Mouse (Mus musculus) left cerebral cortex, adult 11 months (tissue): ENCODE measurements around the gene Gm10220.
"Not testable (repeated sequence)": the region's sequence is repeated elsewhere in the genome, so short reads cannot be mapped to it uniquely, and the experiment has no call there.

Source experiments
- DNase-seq: peaks from one replicate; pipeline ENCODE4 v3.0.0; 2022; ENCODE audit warnings: low spot score

Gm10220 gene

DNA sequence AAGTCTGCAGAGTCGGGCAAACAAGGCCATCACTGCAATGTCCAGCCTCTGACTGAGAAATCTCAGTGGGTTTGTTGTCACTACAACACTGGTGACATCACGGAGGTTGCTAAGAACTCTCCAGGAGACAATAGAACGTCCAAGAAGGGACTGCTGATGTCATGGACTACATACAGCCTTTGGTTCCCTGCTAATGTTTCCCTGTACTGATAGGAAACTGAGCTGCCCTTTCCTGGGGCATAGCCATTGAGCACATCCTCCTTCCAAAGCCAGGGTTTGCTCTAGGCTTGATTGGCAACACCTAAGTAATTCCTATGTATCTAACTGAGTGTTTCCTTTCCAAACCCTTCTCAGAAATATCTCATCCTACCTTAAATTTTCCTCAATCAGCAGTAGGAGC lies at the start of gene Gm10220:
Gene Gm10220 (minus strand): TSS at position 101 of the 400 bp plus-strand sequence.
- DNase-seq: not testable (repeated sequence)

DNA sequence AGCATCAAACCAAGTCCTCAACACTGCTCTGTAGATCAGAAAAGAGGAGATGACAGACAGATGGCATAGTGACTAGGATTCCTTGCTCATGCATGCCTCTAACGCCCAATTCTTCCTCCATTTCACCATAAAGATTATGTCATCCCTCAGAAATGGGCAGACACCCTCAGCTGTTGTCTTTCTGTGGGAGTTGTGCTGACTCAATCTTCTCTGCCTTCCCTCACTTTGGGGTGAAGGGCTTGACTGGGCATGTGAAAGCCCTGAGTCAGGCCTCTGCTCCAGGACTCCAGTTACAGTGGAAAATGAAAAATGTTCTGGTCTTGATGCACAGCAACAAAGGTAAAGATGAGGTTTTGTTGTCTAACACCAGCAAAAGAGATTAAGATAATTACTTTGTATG lies 48.6 kb upstream of the Gm10220 start:
- no peak for DNase-seq

DNA sequence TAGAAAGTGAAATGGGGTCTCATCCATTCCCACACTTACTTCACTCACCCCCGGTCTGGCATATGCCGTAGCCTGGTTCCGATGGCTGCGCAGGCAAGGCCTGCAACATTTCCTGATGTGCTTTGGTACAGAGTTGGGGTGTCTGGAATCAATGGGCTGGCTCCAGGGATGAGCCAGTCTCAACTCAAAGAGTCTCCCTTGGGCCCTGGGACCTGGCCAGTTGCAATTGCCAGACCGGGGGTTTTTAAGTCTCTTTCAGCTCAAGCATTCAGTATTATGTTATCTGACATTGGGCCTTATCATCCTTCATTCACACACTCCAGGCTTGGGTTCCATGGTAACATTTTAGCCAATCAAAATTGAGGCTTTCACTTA lies 44.6 kb upstream of the Gm10220 start:
- no peak for DNase-seq

DNA sequence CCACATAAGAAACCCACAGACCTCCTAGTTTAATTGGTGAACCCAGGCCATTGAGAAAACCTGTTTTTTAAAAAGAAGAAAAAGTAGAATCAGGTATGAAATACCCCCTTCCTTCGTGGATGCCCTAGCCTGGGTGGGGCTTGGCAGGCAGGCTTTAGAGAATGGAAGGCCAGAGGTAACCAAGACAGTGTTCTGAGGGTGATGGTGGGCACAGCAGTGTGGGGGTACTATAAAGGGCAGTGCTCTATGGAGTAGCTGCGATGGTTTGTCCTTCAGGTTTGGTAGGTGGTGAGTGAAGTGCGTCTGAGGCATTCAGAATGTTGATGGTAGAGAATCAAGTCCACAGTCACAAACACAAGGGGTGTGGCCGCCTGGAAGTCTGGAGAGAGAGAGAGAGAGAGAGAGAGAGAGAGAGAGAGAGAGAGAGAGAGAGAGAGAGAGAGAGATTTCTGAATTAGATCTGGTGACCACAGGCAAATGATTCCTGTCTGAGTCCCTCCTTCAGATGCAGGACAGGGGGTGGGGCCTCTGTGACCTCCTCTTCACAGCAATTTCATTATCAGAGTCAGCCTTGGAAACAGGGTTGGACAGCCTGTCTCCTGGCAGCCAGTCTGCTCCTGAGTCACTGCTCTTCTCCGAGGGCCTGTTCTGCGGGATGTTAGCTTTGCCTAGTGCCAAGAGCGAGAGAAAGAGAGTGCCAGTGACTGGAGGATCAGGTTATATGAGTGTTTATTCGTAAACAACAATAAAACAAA lies 44.0 kb upstream of the Gm10220 start:
- DNase-seq: no peak

DNA sequence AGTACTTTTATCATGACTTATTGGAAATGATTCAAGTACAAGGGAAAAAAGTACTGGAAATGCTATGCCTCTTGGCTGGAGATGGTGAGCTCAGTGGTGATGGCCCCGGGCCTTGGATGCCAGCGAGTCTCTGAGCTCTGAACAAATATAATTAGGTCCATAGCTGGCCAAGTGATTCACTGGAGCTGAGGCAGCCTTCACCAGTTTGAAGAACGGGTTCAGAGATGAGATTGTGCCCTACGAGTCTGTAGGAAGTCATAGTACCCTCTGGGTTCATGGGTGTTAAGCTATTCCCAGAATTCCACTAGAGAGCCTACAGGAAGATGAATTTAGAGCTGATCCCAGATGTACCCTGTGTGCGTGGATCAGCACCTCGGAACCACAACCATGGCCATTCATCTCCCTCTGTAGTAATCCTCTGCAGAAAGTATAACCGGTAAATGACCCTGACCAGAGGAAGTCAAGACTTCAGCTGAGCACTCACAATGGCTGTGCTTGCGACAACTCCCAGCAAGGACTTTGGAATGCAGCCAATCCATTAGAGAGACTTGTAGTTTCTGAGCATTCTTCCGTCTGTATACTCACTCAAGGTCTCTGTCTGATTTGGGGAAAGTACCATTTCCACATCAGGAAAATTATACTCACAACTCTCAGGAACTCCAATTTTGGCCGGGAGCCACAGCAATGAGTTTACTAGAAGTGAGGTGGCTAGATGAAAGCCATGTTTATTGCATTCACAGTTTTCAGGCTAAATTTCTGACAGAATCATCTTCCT lies 36.4 kb upstream of the Gm10220 start:
- no peak for DNase-seq

DNA sequence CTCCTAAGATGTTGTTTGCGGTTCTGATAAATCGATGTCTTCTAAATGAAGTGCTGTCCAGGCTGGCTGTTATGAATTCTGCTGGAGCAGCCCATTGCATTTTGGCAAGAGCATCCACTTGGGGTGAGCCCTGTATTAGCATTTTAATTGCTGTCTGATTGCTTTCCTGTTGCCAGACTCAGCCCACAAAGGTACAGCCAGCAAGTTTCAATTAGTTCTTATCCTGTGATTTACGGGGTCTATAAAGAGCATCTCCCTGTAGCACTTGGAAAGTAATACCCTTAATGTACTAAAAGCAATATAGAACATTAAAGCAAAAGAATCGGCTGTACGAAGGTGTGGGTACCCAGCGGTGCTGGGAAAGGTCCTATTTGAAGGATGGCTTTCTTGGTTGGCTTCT lies 21.7 kb upstream of the Gm10220 start:
- DNase-seq: no peak

DNA sequence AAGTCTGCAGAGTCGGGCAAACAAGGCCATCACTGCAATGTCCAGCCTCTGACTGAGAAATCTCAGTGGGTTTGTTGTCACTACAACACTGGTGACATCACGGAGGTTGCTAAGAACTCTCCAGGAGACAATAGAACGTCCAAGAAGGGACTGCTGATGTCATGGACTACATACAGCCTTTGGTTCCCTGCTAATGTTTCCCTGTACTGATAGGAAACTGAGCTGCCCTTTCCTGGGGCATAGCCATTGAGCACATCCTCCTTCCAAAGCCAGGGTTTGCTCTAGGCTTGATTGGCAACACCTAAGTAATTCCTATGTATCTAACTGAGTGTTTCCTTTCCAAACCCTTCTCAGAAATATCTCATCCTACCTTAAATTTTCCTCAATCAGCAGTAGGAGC lies 16.0 kb downstream of the Gm10220 start, which contains the start of gene 5031410I06Rik:
Gene 5031410I06Rik (minus strand): TSS at position 101 of the 400 bp plus-strand sequence.
- DNase-seq: not testable (repeated sequence)

DNA sequence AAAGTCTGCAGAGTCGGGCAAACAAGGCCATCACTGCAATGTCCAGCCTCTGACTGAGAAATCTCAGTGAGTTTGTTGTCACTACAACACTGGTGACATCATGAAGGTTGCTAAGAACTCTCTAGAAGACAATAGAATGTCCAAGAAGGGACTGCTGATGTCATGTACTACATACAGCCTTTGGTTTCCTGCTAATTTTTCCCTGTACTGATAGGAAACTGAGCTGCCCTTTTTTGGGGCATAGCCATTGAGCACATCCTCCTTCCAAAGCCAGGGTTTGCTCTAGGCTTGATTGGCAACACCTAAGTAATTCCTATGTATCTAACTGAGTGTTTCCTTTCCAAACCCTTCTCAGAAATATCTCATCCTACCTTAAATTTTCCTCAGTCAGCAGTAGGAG lies 32.0 kb downstream of the Gm10220 start, which contains the start of gene Gm10471:
Gene Gm10471 (minus strand): TSS at position 101 of the 400 bp plus-strand sequence.
- not testable (repeated sequence) for DNase-seq

DNA sequence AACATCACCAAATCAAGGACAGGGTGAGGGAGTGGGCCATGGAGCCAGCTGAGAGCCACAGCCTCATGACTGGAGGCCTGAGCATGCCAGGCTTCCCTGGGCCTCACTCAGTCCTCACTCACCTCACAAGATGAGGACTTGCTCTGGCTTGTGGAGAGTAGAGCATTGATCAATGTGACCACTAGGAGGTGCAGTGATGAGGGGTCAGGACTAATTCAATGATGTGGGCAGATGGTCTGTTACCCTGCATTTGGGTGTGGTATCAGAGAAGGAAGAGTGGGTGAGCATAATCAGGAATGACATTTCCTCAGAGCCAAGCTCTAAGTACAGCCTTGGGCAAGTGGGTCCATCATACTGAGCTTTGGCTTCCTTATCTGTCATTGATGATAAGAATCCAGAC lies 42.2 kb downstream of the Gm10220 start:
- DNase-seq: not testable (repeated sequence)

DNA sequence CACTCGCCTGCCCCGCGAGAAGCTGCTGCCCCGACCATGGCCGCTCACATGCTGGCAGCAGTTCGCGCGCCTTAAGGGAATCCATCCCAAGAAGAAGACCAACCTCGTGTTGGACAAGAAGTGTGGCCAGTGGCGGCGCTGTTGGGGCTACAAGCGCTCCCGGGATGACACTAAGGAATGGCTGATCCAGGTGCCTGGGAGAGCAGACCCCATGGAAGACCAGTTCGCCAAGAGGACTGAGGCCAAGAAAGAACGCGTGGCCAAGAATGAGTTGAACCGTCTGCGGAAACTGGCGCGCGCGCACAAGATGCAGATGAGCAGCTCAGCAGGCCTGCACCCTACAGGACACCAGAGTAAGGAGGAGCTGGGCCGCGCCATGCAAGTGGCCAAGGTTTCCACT lies 50.5 kb downstream of the Gm10220 start:
- DNase-seq: no peak
